Mouse (Mus musculus) brain, embryonic 14.5 days (tissue): Measurements from ENCODE around the gene Olfr996. TPM values are rescaled to one million over a fixed set of nuclear protein-coding genes. Genes with fewer than 3 reads are reported as not detected.
"Not testable (repeated sequence)": the region's sequence is repeated elsewhere in the genome, so short reads cannot be mapped to it uniquely, and the experiment has no call there.

Experiments
- DNase-seq: peaks from one replicate; pipeline ENCODE4 v3.0.0-alpha.2; 2011; ENCODE audit warnings: low read depth
- CTCF ChIP-seq: fragments of 200-500 bp; IDR thresholded peaks from 2 replicates; pipeline ENCODE4 v1.5.1; 2012; ENCODE audit warnings: inconsistent platforms, mild to moderate bottlenecking, moderate library complexity, borderline replicate concordance; ENCODE audit not compliant: insufficient read depth, insufficient read length; ENCODE audit errors: extremely low read depth
- POLR2A ChIP-seq: fragments of 200-500 bp; IDR thresholded peaks from 2 replicates; pipeline ENCODE4 v1.6.1; 2012; ENCODE audit warnings: mild to moderate bottlenecking, inconsistent platforms, borderline replicate concordance; ENCODE audit not compliant: poor library complexity, insufficient read depth, insufficient read length, severe bottlenecking; ENCODE audit errors: extremely low read depth
- polyA plus RNA-seq: library from polyadenylated mRNA; depleted of rRNA; stranded (reverse); fragments of >200 nt; gene quantifications from 2 replicates; pipeline ENCODE4 v1.2.3, GENCODE M21; 2012; rRNA removed

Olfr996 gene
- not detected in 2 replicates for polyA plus RNA-seq

DNA sequence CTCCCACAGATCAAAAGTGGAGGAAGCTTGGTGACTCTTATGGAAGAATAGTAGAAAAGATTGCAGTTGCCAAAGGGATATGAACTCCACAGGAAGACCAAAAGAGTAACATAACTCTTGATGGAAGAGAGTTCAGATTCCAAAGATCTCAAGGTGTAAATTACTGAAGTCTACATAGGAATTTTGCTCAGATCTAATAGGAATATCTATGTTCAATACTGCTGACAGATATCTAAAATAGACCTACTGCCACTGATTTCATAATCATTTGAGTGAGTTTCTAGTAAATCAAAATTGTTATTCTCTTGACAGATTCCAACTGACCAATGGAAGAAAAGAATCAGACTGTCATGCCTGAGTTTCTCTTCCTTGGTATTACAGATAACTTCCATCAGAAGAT is at the start of gene Olfr996:
Gene Olfr996 (plus strand): TSS at position 301 of the 400 bp plus-strand sequence.
- TF ChIP-seq POLR2A (no peak), CTCF (no peak)
- DNase-seq: no peak

GRCm38 (mm10) chr2:85532082-85532778 is 46.8 kb upstream of the Olfr996 start:
- DNase-seq: no peak
- TF ChIP-seq POLR2A (no peak), CTCF (no peak)

DNA sequence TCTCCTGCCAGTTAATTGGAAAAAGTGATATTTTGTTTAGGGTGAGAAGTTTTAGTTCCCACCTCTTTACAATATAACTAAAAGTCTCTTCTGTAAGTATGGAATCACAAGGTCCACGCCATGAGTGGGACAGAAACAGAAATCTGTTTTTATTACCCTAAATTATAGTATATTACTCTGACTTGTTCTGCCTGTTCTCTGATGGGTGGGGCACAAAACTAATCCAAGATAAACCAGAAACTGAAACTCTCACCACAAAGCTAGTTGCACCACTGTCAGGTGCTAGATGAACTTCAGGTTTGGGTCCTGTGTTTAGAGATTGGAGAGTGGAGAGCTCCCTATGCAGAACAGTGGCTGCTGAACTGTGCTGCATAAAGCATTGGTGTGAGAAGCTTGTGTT is 45.1 kb upstream of the Olfr996 start:
- TF ChIP-seq POLR2A (no peak), CTCF (no peak)

GRCm38 (mm10) chr2:85554806-85555205 is 24.2 kb upstream of the Olfr996 start:
- TF ChIP-seq POLR2A: no peak
- no peak for TF ChIP-seq CTCF
- DNase-seq: no peak

More for the DNA sequence above, 45.1 kb upstream of the Olfr996 start:
- DNase-seq: no peak

- TF ChIP-seq POLR2A (no peak), CTCF (no peak)
- no peak for DNase-seq
Measured at GRCm38 (mm10) chr2:85560226-85560625, 18.8 kb upstream of the Olfr996 start.

DNA sequence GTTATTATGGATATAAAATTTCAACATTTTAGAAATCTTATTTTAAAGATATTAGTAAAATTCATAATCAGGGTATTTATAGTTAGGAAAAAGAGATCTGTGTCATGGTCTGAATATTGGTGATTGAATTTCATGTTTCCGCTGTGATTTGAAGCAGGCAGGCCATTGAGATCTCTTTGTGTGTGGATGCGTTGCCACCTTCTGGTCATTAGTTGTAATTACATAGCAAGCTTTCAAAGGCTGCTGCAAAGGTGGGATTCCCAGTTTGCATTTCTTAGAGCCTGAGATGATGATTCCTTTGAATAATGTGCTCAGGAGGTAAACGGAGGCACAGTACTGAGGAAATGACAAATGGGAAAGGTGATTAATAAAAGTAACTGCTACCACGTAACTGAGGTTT is 17.8 kb upstream of the Olfr996 start:
- DNase-seq: peak; percentile 85
- TF ChIP-seq POLR2A (no peak), CTCF (peak; percentile 78; the same call in 1 of the 2 replicates)

DNA sequence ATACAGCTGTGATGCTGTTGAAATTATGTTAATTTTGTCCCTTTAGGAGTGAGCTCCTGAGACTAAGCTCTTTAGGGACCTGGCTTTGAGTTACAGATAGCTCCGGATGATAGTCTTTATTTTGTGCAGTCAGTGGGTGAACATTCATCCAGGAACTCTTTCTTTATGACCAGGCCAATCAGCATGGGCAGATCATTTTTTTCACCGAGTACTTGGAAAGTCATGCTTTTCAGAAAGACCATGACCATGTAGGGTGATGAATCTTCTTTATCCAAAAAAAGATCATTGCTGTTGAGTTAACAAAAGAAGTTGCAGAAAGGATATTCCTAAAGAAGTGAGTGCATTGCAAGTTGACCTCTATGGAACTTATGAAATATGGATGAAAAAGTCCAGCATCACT is 9.6 kb downstream of the Olfr996 start, which contains the start of gene Olfr998:
Gene Olfr998 (plus strand): TSS at position 301 of the 400 bp plus-strand sequence.
- DNase-seq: not testable (repeated sequence)

DNA sequence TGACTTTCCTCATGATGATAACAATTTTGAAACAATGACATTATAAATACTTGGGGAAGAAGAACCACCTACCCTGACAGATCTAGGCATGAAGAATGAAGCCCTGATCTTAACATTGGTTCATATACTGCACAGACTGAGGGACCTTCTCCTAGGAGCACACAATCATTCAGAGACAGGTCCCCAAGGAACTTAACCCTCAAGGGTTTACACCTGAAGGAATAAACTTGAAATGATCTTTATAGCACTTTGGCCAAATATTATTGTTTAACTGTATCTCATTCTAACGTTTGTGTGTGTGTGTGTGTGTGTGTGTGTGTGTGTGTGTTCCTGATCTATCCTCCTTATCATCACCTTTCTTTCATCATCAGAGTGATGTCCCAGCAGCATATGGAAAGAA is 32.8 kb downstream of the Olfr996 start, which contains the start of gene Olfr1000:
Gene Olfr1000 (minus strand): TSS at position 101 of the 400 bp plus-strand sequence.
- TF ChIP-seq POLR2A: no peak
- no peak for DNase-seq

Other genes starting within 250 kb of the Olfr996 start
- gene Olfr987, start 239.9 kb upstream of the Olfr996 start, polyA plus RNA-seq: not detected in 2 replicates
- not detected in 2 replicates for gene Olfr988, start 216.0 kb upstream of the Olfr996 start, polyA plus RNA-seq
- gene Olfr992, start 169.7 kb upstream of the Olfr996 start, polyA plus RNA-seq: not detected in 2 replicates
- not detected in 2 replicates for gene Olfr993, start 164.3 kb upstream of the Olfr996 start, polyA plus RNA-seq
- gene Olfr994, start 142.8 kb upstream of the Olfr996 start, polyA plus RNA-seq: not detected in 2 replicates
- not detected in 2 replicates for gene Olfr995, start 135.6 kb upstream of the Olfr996 start, polyA plus RNA-seq
- gene 4833423E24Rik, start 60.2 kb upstream of the Olfr996 start, polyA plus RNA-seq: 0.10 and 0.24 TPM in 2 replicates
- not detected in 2 replicates for gene Olfr998, start 9.7 kb downstream of the Olfr996 start, polyA plus RNA-seq
- not detected in 2 replicates for gene Olfr1000, start 32.7 kb downstream of the Olfr996 start, polyA plus RNA-seq
- not detected in 2 replicates for gene Olfr1002, start 71.5 kb downstream of the Olfr996 start, polyA plus RNA-seq
- not detected in 2 replicates for gene Olfr154, start 85.2 kb downstream of the Olfr996 start, polyA plus RNA-seq
- gene Olfr1006, start 99.6 kb downstream of the Olfr996 start, polyA plus RNA-seq: not detected in 2 replicates
- gene Olfr1008, start 110.2 kb downstream of the Olfr996 start, polyA plus RNA-seq: not detected in 2 replicates
- gene Olfr1009, start 136.2 kb downstream of the Olfr996 start, polyA plus RNA-seq: not detected in 2 replicates
- gene Olfr1012, start 183.6 kb downstream of the Olfr996 start, polyA plus RNA-seq: not detected in 2 replicates
- not detected in 2 replicates for gene Olfr1013, start 187.9 kb downstream of the Olfr996 start, polyA plus RNA-seq
- gene Olfr1014, start 193.5 kb downstream of the Olfr996 start, polyA plus RNA-seq: not detected in 2 replicates
- not detected in 2 replicates for gene Olfr1015, start 202.8 kb downstream of the Olfr996 start, polyA plus RNA-seq
- not detected in 2 replicates for gene Olfr1016, start 223.3 kb downstream of the Olfr996 start, polyA plus RNA-seq
- not detected in 2 replicates for gene Olfr1018, start 239.3 kb downstream of the Olfr996 start, polyA plus RNA-seq